Mouse (Mus musculus) heart, postnatal 0 days (tissue): Measurements from ENCODE around the gene Mtln.

ENCODE experiments used
- CTCF ChIP-seq: IDR thresholded peaks from 2 replicates; pipeline ENCODE4 v1.5.1; 2016; ENCODE audit warnings: antibody characterized with exemption, control low read depth, low read depth
- EP300 ChIP-seq: IDR thresholded peaks from 2 replicates; pipeline ENCODE4 v1.6.1; 2016; ENCODE audit warnings: antibody characterized with exemption, low read depth

- TF ChIP-seq EP300 (no peak), CTCF (no peak)
Measured at GRCm38 (mm10) chr2:127788440-127789116, 3.7 kb downstream of the Mtln start, which contains the start of gene Nphp1.
